In the genomic region with DNA sequence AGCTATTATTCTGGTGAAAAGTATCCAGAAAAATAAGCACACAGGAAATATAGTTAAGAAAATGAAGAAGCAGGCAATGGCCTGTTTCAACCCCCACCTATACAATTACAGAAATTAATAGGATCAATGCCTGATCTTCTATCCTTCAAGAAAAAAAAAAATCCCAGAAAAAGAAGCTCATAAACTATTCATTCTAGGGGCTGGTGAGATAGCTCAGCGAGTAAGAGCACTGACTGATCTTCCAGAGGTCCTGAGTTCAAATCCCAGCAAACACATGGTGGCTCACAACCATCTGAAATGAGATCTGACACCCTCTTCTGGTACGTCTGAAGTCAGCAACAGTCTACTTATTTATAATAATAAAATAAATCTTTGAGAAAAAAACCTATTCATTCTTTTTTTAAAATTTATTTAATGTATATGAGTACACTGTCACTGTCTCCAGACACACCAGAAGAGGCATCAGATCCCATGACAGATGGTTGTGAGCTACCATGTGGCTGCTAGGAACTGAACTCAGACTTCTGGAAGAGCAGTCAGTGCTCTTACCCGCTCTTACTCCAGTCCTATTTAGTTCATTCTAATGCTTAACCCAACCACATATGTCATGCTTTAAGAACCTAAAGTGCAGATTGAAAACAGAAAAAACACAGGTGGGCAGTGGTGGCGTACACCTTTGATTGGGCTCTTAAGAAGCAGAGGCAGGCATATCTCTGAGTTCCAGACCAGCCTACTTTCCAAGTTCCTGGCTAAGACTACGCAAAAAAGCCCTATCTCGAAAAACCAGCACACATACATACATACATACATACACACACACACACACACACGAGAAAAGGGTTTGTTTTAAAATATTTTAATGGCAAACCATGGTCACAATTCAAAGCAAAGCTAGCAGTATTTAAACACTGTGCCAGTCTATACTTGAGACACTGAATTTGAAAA, we compare ENCODE assay signal across 8 mouse cellular contexts. TPM values are rescaled to one million over a fixed set of nuclear protein-coding genes. Genes with fewer than 3 reads are reported as not detected.
DNase-seq lines count a peak whose midpoint lies in the region; ATAC-seq lines count a peak whose summit lies in the region.

No protein-coding gene starts in this region.

- H3K79me2 ChIP-seq in macrophage (ENCODE audit: inconsistent target), result peaks cover 58% of the 10 kb centered on the region

- no peaks in the 10 kb centered on the region for H3K27me3 ChIP-seq in heart, embryonic 15.5 days
- no peaks in the 10 kb centered on the region for H3K27me3 ChIP-seq in heart, embryonic 16.5 days (ENCODE audit: control insufficient read depth, insufficient read depth, low read length)

- peaks cover 13% of the 10 kb centered on the region for H3K36me3 ChIP-seq in heart, embryonic 15.5 days
- H3K36me3 ChIP-seq in heart, embryonic 16.5 days (ENCODE audit: control insufficient read depth, insufficient read depth), result peaks cover 2% of the 10 kb centered on the region
- no peaks in the 10 kb centered on the region; the same call in 1 of the 2 replicates for H3K36me3 ChIP-seq in macrophage (ENCODE audit: inconsistent target)

- no peak for ATAC-seq in heart, embryonic 15.5 days (replicated peaks; ENCODE audit: insufficient number of reproducible peaks, insufficient read depth, low FRiP score, low read depth)
- ATAC-seq in heart, embryonic 16.5 days (replicated peaks; ENCODE audit: extremely low read depth, insufficient read depth, low FRiP score), result no peak

- no peak overlapping the region for H3K27ac ChIP-seq in heart, embryonic 15.5 days
- H3K27ac ChIP-seq in heart, embryonic 16.5 days (ENCODE audit: low read length), result no peak overlapping the region
- H3K27ac ChIP-seq in macrophage, result peak overlapping the region; percentile 66

- no peak for DNase-seq in heart, adult 9 months (ENCODE audit: low spot score in 2 of 2)
- DNase-seq in T-cell, adult 2 months (ENCODE audit: low spot score), result peak; percentile 14
- DNase-seq in layer of hippocampus, postnatal 25 days (ENCODE audit: extremely low spot score in 1 of 2, low spot score in 1 of 2), result no peak
- no peak for DNase-seq in gastrocnemius, postnatal 10 days
- no peak for DNase-seq in yolk sac, embryonic 10.5 days (ENCODE audit: low spot score)

- H3K9me3 ChIP-seq in heart, embryonic 15.5 days (replicated peaks), result no peaks in the 10 kb centered on the region
- no peaks in the 10 kb centered on the region for H3K9me3 ChIP-seq in heart, embryonic 16.5 days (replicated peaks; ENCODE audit: control insufficient read depth, low read length)

- peaks cover 13% of the 10 kb centered on the region for H3K4me1 ChIP-seq in heart, embryonic 15.5 days (replicated peaks)
- H3K4me1 ChIP-seq in heart, embryonic 16.5 days (ENCODE audit: control insufficient read depth, insufficient read depth, low read length), result peaks cover 13% of the 10 kb centered on the region

- 63% methylated on average over 7 of the region's 7 CpGs for WGBS in heart, embryonic 15.5 days
- 62% methylated on average over 7 of the region's 7 CpGs for WGBS in heart, embryonic 16.5 days
- 50% methylated on average over 7 of the region's 7 CpGs for WGBS in macrophage (ENCODE audit: missing documents)

- H3K4me3 ChIP-seq in heart, embryonic 15.5 days, result peak overlapping the region; percentile 90
- peak overlapping the region; percentile 38 for H3K4me3 ChIP-seq in heart, embryonic 16.5 days (ENCODE audit: low read length)
- peak overlapping the region; percentile 79 for H3K4me3 ChIP-seq in macrophage (ENCODE audit: inconsistent target)

- H3K9ac ChIP-seq in heart, embryonic 15.5 days, result no peak overlapping the region
- H3K9ac ChIP-seq in heart, embryonic 16.5 days (ENCODE audit: low read length), result peak overlapping the region; percentile 83

- H3K4me2 ChIP-seq in heart, embryonic 15.5 days, result peak overlapping the region; percentile 65
- H3K4me2 ChIP-seq in heart, embryonic 16.5 days (ENCODE audit: low read depth, low read length), result peak overlapping the region; percentile 71

RNA-seq across cellular contexts. Expression of a gene that starts 1.6 kb away (rescaled TPM):
- 30.6 and 34.9 TPM in 2 replicates for polyA plus RNA-seq in heart, embryonic 15.5 days (2015; fragmentation: Nextera tagmentation; extraction: Ambion mirVana)
- 28.4 and 32.0 TPM in 2 replicates for polyA plus RNA-seq in heart, embryonic 16.5 days (2015; fragmentation: Nextera tagmentation; extraction: Ambion mirVana)
- total RNA-seq in macrophage (2018; cell fraction: chromatin; rRNA removed), result 100 to 1,000 TPM in 24 of 26 experiments, 10 to 100 TPM in 2; 82.8 to 235 (median 167) TPM
- 10 to 100 TPM; 34.3 to 57.4 (median 44.4) TPM for total RNA-seq in macrophage (2018; cell fraction: cytosol; rRNA removed)
- 100 to 1,000 TPM in 10 of 26 experiments, 10 to 100 TPM in 16; 70.2 to 157 (median 96.9) TPM for total RNA-seq in macrophage (2018; cell fraction: nucleus; rRNA removed)
- polyA plus RNA-seq in macrophage (2018), result 39.2 to 44.9 TPM (median 43.1 TPM) in 3 replicates
- 100 to 1,000 TPM; 319 to 324 TPM for total RNA-seq in layer of hippocampus, postnatal 25 days (2021)
- 100 to 1,000 TPM; 114 to 116 TPM for total RNA-seq in gastrocnemius, postnatal 10 days (2021)

RNA-seq across cellular contexts. Expression of a gene that starts 48.0 kb away (rescaled TPM):
- polyA plus RNA-seq in heart, embryonic 15.5 days (2015; fragmentation: Nextera tagmentation; extraction: Ambion mirVana), result 0.45 and 0.56 TPM in 2 replicates
- 0.25 and 0.60 TPM in 2 replicates for polyA plus RNA-seq in heart, embryonic 16.5 days (2015; fragmentation: Nextera tagmentation; extraction: Ambion mirVana)
- 1 to 10 TPM; 1.9 to 6.5 (median 3.2) TPM for total RNA-seq in macrophage (2018; cell fraction: chromatin; rRNA removed)
- under 1 TPM in 15 of 26 experiments, not detected in 11; 0.05 to 0.36 (median 0.13) TPM for total RNA-seq in macrophage (2018; cell fraction: cytosol; rRNA removed)
- 1 to 10 TPM; 2.3 to 5.6 (median 3.6) TPM for total RNA-seq in macrophage (2018; cell fraction: nucleus; rRNA removed)
- polyA plus RNA-seq in macrophage (2018), result 0.57 TPM in 1 of 3 replicates, not detected in the others
- total RNA-seq in layer of hippocampus, postnatal 25 days (2021), result under 1 TPM; 0.66 to 0.85 TPM
- 1 to 10 TPM; 3.9 to 7.0 TPM for total RNA-seq in gastrocnemius, postnatal 10 days (2021)

Comparison
In these comparisons a context has a peak if more than half of its experiments do, and no peak if none do; other contexts are left out.
1. H3K4me3 ChIP-seq: peak in every context shown above with its lines; median percentile 90 in heart, embryonic 15.5 days; 79 in macrophage; 38 in heart, embryonic 16.5 days.